Mouse (Mus musculus): ENCODE data around the gene Ermp1. TPM values are rescaled to one million over a fixed set of nuclear protein-coding genes. Genes with fewer than 3 reads are reported as not detected.

The Ermp1 gene
- polyA plus RNA-seq (2012; rRNA removed): 6.4 and 7.7 TPM in 2 replicates

GRCm38 (mm10) chr19:29647651-29648549, at the start of gene Ermp1:
TSS of gene Ermp1 (minus strand) at chr19:29648415.

GRCm38 (mm10) chr19:29697245-29697874, 49.1 kb upstream of the Ermp1 start, which contains the start of gene Mlana:
TSS of gene Mlana (plus strand) at chr19:29697824.

Other genes starting within 250 kb of the Ermp1 start
- 0.01 TPM in 1 of 2 replicates, not detected in the other for gene Pdcd1lg2, start 237.5 kb downstream of the Ermp1 start, polyA plus RNA-seq (2012; rRNA removed)
- 3.3 TPM in 2 replicates for gene Ric1, start 126.1 kb downstream of the Ermp1 start, polyA plus RNA-seq (2012; rRNA removed)
- not detected in 2 replicates for gene Mlana, start 49.4 kb upstream of the Ermp1 start, polyA plus RNA-seq (2012; rRNA removed)
- 4.1 and 4.6 TPM in 2 replicates for gene 9930021J03Rik, start 157.6 kb upstream of the Ermp1 start, polyA plus RNA-seq (2012; rRNA removed)
- gene Ranbp6, start 164.6 kb upstream of the Ermp1 start, polyA plus RNA-seq (2012; rRNA removed): 4.3 and 5.4 TPM in 2 replicates